Mouse (Mus musculus): ENCODE results near the gene Rbbp6.

Gene Rbbp6

GRCm38 (mm10) chr7:123046473-123047091 is 81.1 kb downstream of the Rbbp6 start:
- DNase-seq (ENCODE audit: extremely low spot score, low read depth, low spot score) = no peak
